In the genomic region with DNA sequence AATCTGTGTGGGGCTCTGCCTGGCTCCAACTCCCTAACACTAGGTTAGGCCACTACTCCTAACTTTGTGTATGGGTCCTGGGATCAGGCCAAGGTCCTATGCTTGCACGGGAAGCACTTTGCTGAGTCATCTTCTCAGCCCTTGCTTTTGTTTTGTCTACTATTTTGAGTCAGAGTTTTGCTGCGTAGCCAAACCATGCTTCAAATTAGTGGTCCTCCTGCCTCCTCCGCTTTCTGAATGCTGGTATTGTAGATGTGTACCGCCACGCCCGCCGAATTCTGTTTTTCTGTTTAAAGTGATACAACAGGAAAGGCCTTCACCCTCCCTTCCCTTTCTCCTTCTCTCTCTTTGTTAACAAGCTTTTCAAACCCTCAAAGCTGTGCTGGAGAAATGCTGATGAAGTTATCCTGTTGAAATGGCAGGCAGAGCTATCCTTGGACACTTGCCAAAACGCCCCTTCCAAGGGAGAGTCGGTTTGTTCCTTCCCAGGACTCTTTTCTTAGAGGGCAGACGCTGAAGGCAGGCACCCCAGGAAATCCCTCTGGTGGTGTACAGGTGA, we compare ENCODE assay signal across 10 mouse cellular contexts. TPM values are rescaled to one million over a fixed set of nuclear protein-coding genes. Genes with fewer than 3 reads are reported as not detected.
A peak's percentile ranks its signal among the peaks of the same experiment; 100 is the strongest.
DNase-seq lines count a peak whose midpoint lies in the region; ATAC-seq and TF ChIP-seq lines count a peak whose summit lies in the region.
"Had no signal": no experiment of that assay in that cellular context is flagged by ENCODE, and none has a peak within 500 bp of the region (broad histone marks: within the 10 kb centered on the region; RNA-seq: fewer than 3 reads in every experiment).

No protein-coding gene starts in this region.

- no peak overlapping the region for H3K27ac ChIP-seq in intestine, embryonic 14.5 days (ENCODE audit: low read depth)
- no peak overlapping the region for H3K27ac ChIP-seq in intestine, postnatal 0 days (ENCODE audit: low read depth, low read length)
- peak overlapping the region; percentile 31 for H3K27ac ChIP-seq in forebrain, embryonic 13.5 days
- H3K27ac ChIP-seq: embryonic facial prominence, embryonic 15.5 days; liver, embryonic 13.5 days had no signal

- peaks cover 8% of the 10 kb centered on the region; the same call in 1 of the 2 replicates for H3K4me1 ChIP-seq in intestine, embryonic 14.5 days (replicated peaks; ENCODE audit: control insufficient read depth, insufficient read depth, low read length)
- H3K4me1 ChIP-seq in intestine, postnatal 0 days (replicated peaks; ENCODE audit: control insufficient read depth, insufficient read depth, low read length): no peaks in the 10 kb centered on the region
- H3K4me1 ChIP-seq in forebrain, embryonic 13.5 days: peaks cover 28% of the 10 kb centered on the region
- H3K4me1 ChIP-seq: liver, embryonic 13.5 days had no signal

- 57% methylated on average over 10 of the region's 10 CpGs for WGBS in intestine, embryonic 14.5 days
- WGBS in intestine, postnatal 0 days: 60% methylated on average over 10 of the region's 10 CpGs
- WGBS in forebrain, embryonic 13.5 days: 11% methylated on average over 10 of the region's 10 CpGs

- no peaks in the 10 kb centered on the region for H3K9me3 ChIP-seq in intestine, embryonic 14.5 days (ENCODE audit: control insufficient read depth, low read length)
- H3K9me3 ChIP-seq in intestine, postnatal 0 days (ENCODE audit: control insufficient read depth): no peaks in the 10 kb centered on the region
- H3K9me3 ChIP-seq in forebrain, embryonic 13.5 days (replicated peaks): no peaks in the 10 kb centered on the region
- H3K9me3 ChIP-seq: embryonic facial prominence, embryonic 15.5 days; liver, embryonic 13.5 days had no signal

- DNase-seq in intestine, embryonic 14.5 days (ENCODE audit: low spot score): peak; percentile 58
- DNase-seq in right cerebral cortex, postnatal 4 days: peak; percentile 49
- DNase-seq in right cerebral cortex, postnatal 14 days: no peak
- peak; percentile 20 for DNase-seq in yolk sac, embryonic 10.5 days (ENCODE audit: low spot score)
- DNase-seq in urinary bladder, adult 2 months (ENCODE audit: low spot score): no peak
- DNase-seq in urinary bladder, postnatal 14 days (ENCODE audit: low spot score): no peak
- DNase-seq: liver, embryonic 13.5 days had no signal

- no peak for TF ChIP-seq CTCF in intestine, postnatal 0 days (IDR thresholded peaks at IDR 0.05; ENCODE audit: low read depth)

- no peak overlapping the region for H3K4me3 ChIP-seq in intestine, embryonic 14.5 days (ENCODE audit: low read depth, low read length)
- no peak overlapping the region for H3K4me3 ChIP-seq in intestine, postnatal 0 days (ENCODE audit: low read depth, low read length)
- no peak overlapping the region for H3K4me3 ChIP-seq in forebrain, embryonic 13.5 days
- H3K4me3 ChIP-seq: embryonic facial prominence, embryonic 15.5 days; liver, embryonic 13.5 days had no signal

- H3K9ac ChIP-seq in intestine, embryonic 14.5 days (ENCODE audit: low read length): no peak overlapping the region
- no peak overlapping the region for H3K9ac ChIP-seq in intestine, postnatal 0 days (ENCODE audit: low read depth, low read length)
- H3K9ac ChIP-seq in forebrain, embryonic 13.5 days: no peak overlapping the region
- H3K9ac ChIP-seq: embryonic facial prominence, embryonic 15.5 days; liver, embryonic 13.5 days had no signal

- no peak for ATAC-seq in intestine, embryonic 14.5 days (replicated peaks; ENCODE audit: low FRiP score, low TSS enrichment, low read depth)
- no peak for ATAC-seq in intestine, postnatal 0 days
- ATAC-seq in forebrain, embryonic 13.5 days: peak; percentile 61

- H3K27me3 ChIP-seq in intestine, embryonic 14.5 days (replicated peaks; ENCODE audit: control insufficient read depth, insufficient read depth, low read length): no peaks in the 10 kb centered on the region
- no peaks in the 10 kb centered on the region for H3K27me3 ChIP-seq in intestine, postnatal 0 days (replicated peaks; ENCODE audit: control insufficient read depth, insufficient read depth, low read length)
- H3K27me3 ChIP-seq in forebrain, embryonic 13.5 days: peaks cover 26% of the 10 kb centered on the region
- H3K27me3 ChIP-seq: embryonic facial prominence, embryonic 15.5 days had no signal

- no peak overlapping the region for H3K4me2 ChIP-seq in intestine, embryonic 14.5 days (ENCODE audit: low read length)
- H3K4me2 ChIP-seq in intestine, postnatal 0 days (replicated peaks; ENCODE audit: low read depth): no peak overlapping the region
- H3K4me2 ChIP-seq in forebrain, embryonic 13.5 days: peak overlapping the region; percentile 27
- H3K4me2 ChIP-seq: embryonic facial prominence, embryonic 15.5 days; liver, embryonic 13.5 days had no signal

- no peaks in the 10 kb centered on the region for H3K36me3 ChIP-seq in intestine, embryonic 14.5 days (ENCODE audit: control insufficient read depth, insufficient read depth, low read length)
- H3K36me3 ChIP-seq in intestine, postnatal 0 days (ENCODE audit: control insufficient read depth, insufficient read depth): no peaks in the 10 kb centered on the region
- H3K36me3 ChIP-seq in forebrain, embryonic 13.5 days (ENCODE audit: poor library complexity, severe bottlenecking): no peaks in the 10 kb centered on the region
- H3K36me3 ChIP-seq: embryonic facial prominence, embryonic 15.5 days; liver, embryonic 13.5 days had no signal

RNA-seq across cellular contexts. Expression of a gene that starts 49.1 kb away (rescaled TPM):
- 16.8 and 18.9 TPM in 2 replicates for polyA plus RNA-seq in intestine, embryonic 14.5 days (2014; fragmentation: Nextera tagmentation; extraction: Ambion mirVana)
- 61.7 and 63.6 TPM in 2 replicates for polyA plus RNA-seq in intestine, postnatal 0 days (2015; fragmentation: Nextera tagmentation; extraction: Ambion mirVana)
- polyA plus RNA-seq in forebrain, embryonic 13.5 days (2015; fragmentation: Nextera tagmentation; extraction: Ambion mirVana): not detected in 2 replicates
- not detected in 2 replicates for polyA plus RNA-seq in urinary bladder, adult 2 months (2012; rRNA removed)
- polyA plus RNA-seq: embryonic facial prominence, embryonic 15.5 days; liver, embryonic 13.5 days had no signal

RNA-seq across cellular contexts. Expression of a gene that starts 57.9 kb away (rescaled TPM):
- polyA plus RNA-seq in intestine, embryonic 14.5 days (2014; fragmentation: Nextera tagmentation; extraction: Ambion mirVana): 1.9 and 2.3 TPM in 2 replicates
- 4.7 and 5.2 TPM in 2 replicates for polyA plus RNA-seq in intestine, postnatal 0 days (2015; fragmentation: Nextera tagmentation; extraction: Ambion mirVana)
- 2.3 and 2.5 TPM in 2 replicates for polyA plus RNA-seq in forebrain, embryonic 13.5 days (2015; fragmentation: Nextera tagmentation; extraction: Ambion mirVana)
- 6.5 and 7.4 TPM in 2 replicates for polyA plus RNA-seq in urinary bladder, adult 2 months (2012; rRNA removed)

Comparison
In these comparisons a context has a peak if more than half of its experiments do, and no peak if none do; other contexts are left out.
1. DNase-seq: peak in intestine, embryonic 14.5 days (single experiment), right cerebral cortex, postnatal 4 days (single experiment) and yolk sac, embryonic 10.5 days (single experiment); none in right cerebral cortex, postnatal 14 days (single experiment), urinary bladder, adult 2 months (single experiment) and urinary bladder, postnatal 14 days (single experiment).
2. RNA of a gene that starts 49.1 kb away (polyA plus RNA-seq): 61.7 to 63.6 TPM in intestine, postnatal 0 days and 16.8 to 18.9 TPM in intestine, embryonic 14.5 days; not detected in forebrain, embryonic 13.5 days and not detected in urinary bladder, adult 2 months; every median in the first group is over 10 times any median in the second.